Mouse (Mus musculus) midbrain, embryonic 15.5 days (tissue): Measurements from ENCODE around the gene Fanci. TPM values are rescaled to one million over a fixed set of nuclear protein-coding genes. Genes with fewer than 3 reads are reported as not detected.
A peak's percentile ranks its signal among the peaks of the same experiment; 100 is the strongest.

Experiments used
- ATAC-seq: fragments of 200-750 bp; cut with Nextera tagmentation; replicated peaks from 2 replicates; pipeline ENCODE4 v1.8.0; 2017; ENCODE audit warnings: moderate TSS enrichment
- H3K27ac ChIP-seq: fragments of 300-500 bp; sonication (generic); 2 replicates; pipeline ENCODE4 v1.5.1; 2015; ENCODE audit warnings: mild to moderate bottlenecking, inconsistent platforms
- H3K27me3 ChIP-seq: fragments of 300-500 bp; sonication (generic); replicated peaks from 2 replicates; pipeline ENCODE4 v1.6.1; 2015; ENCODE audit warnings: inconsistent platforms
- H3K36me3 ChIP-seq: fragments of 300-500 bp; sonication (generic); replicated peaks from 2 replicates; pipeline ENCODE4 v1.6.1; 2015; ENCODE audit warnings: inconsistent platforms
- H3K4me1 ChIP-seq: fragments of 300-500 bp; sonication (generic); 2 replicates; pipeline ENCODE4 v1.6.1; 2015; ENCODE audit warnings: inconsistent platforms
- H3K4me2 ChIP-seq: fragments of 300-500 bp; sonication (generic); 2 replicates; pipeline ENCODE4 v1.6.1; 2015; ENCODE audit warnings: inconsistent platforms, mild to moderate bottlenecking, moderate library complexity
- H3K4me3 ChIP-seq: fragments of 300-500 bp; sonication (generic); 2 replicates; pipeline ENCODE4 v1.5.1; 2015; ENCODE audit warnings: mild to moderate bottlenecking, inconsistent platforms
- H3K9ac ChIP-seq: fragments of 300-500 bp; sonication (generic); 2 replicates; pipeline ENCODE4 v1.6.1; 2015; ENCODE audit warnings: mild to moderate bottlenecking, inconsistent platforms
- H3K9me3 ChIP-seq: fragments of 300-500 bp; sonication (generic); 2 replicates; pipeline ENCODE4 v1.6.1; 2016; ENCODE audit warnings: inconsistent platforms
- WGBS: fragments of 180-500 bp; shearing (Covaris S2); methylation state at CpG from one replicate; pipeline ENCODE4 v1.1.7; 2015; ENCODE audit warnings: mixed read lengths; 5-methylcytosine and 5-hydroxymethylcytosine counted together
- polyA plus RNA-seq: library from polyadenylated mRNA; unstranded; fragments of >200 nt; fragmentation: Nextera tagmentation; extraction: Ambion mirVana; gene quantifications from 2 replicates; pipeline ENCODE4 v1.2.1, GENCODE M21; 2015

Gene Fanci
- polyA plus RNA-seq, 1 experiment from 2014 or later: 2.1 TPM

DNA sequence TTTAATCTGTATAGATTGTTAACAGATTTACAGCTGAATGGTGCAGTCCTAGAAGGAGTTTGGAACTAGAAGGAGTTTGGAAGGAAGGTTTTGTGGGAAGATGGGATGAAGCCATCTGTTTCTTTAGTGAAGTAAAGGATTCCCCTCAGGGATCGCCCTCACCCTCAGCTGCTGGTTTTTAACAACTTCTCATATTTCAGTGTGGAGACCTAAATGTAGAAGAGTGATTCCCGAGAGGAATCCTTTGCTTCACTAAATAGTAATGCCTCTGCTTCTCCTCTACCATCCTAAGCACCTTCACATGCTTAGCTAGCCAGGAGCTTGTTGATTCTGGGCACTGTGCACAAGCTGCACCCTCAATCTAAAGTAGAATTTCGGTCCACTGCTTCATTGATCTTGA is 258 bp upstream of the Fanci start:
- 8% methylated on average over 3 of the region's 3 CpGs for WGBS
- Histone ChIP-seq H3K27ac (peak overlapping the region; percentile 90), H3K4me3 (peak overlapping the region; percentile 65), H3K9ac (peak overlapping the region; percentile 75), H3K27me3 (no peaks in the 10 kb centered on the region), H3K36me3 (no peaks in the 10 kb centered on the region), H3K9me3 (no peaks in the 10 kb centered on the region), H3K4me1 (peaks cover 11% of the 10 kb centered on the region), H3K4me2 (peak overlapping the region; percentile 98)
- peak; percentile 25; the same call in 1 of the 2 replicates for ATAC-seq

GRCm38 (mm10) chr7:79392860-79393513 is 1.3 kb downstream of the Fanci start:
- H3K4me1 ChIP-seq: peaks cover 11% of the 10 kb centered on the region
- no peaks in the 10 kb centered on the region for H3K36me3 ChIP-seq
- 67% methylated on average over 9 of the region's 9 CpGs for WGBS
- no peaks in the 10 kb centered on the region for H3K27me3 ChIP-seq
- H3K4me3 ChIP-seq: peak overlapping the region; percentile 65
- no peak overlapping the region for H3K27ac ChIP-seq
- H3K9ac ChIP-seq: no peak overlapping the region
- no peaks in the 10 kb centered on the region for H3K9me3 ChIP-seq
- H3K4me2 ChIP-seq: peak overlapping the region; percentile 98
- peak; percentile 41; the same call in 1 of the 2 replicates for ATAC-seq

DNA sequence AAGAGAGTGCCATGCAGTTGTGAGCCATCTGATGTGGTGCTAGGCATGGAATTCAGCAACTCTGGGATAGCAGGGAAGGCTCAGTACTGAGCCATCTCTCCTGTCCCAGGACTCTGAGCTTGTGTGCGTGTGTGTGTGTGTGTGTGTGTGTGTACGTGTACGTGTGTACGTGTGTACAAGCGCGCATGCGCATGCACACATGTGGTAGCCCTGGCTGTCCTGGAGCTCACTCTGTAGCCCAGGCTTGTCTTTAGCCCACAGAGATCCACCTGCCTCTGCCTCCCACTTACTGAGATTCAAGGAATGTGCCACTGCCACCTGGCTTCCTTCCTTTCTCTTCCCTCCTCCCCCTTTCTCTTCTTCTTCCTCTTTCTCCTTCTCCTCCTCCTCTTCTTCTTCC is 2.2 kb downstream of the Fanci start:
- WGBS: 97% methylated on average over 7 of the region's 7 CpGs
- Histone ChIP-seq H3K27ac (no peak overlapping the region), H3K9ac (no peak overlapping the region), H3K4me1 (peaks cover 11% of the 10 kb centered on the region), H3K4me3 (no peak overlapping the region), H3K4me2 (no peak overlapping the region), H3K27me3 (no peaks in the 10 kb centered on the region), H3K36me3 (no peaks in the 10 kb centered on the region), H3K9me3 (no peaks in the 10 kb centered on the region)
- no peak for ATAC-seq

- H3K4me3 ChIP-seq: no peak overlapping the region
- no peaks in the 10 kb centered on the region for H3K27me3 ChIP-seq
- H3K4me2 ChIP-seq: no peak overlapping the region
- ATAC-seq: no peak
- no peaks in the 10 kb centered on the region for H3K9me3 ChIP-seq
- WGBS: 72% methylated on average over 7 of the region's 7 CpGs
- no peaks in the 10 kb centered on the region for H3K36me3 ChIP-seq
- peaks cover 11% of the 10 kb centered on the region for H3K4me1 ChIP-seq
- H3K27ac ChIP-seq: no peak overlapping the region
- H3K9ac ChIP-seq: no peak overlapping the region
Measured at GRCm38 (mm10) chr7:79394666-79395065, 2.9 kb downstream of the Fanci start.

DNA sequence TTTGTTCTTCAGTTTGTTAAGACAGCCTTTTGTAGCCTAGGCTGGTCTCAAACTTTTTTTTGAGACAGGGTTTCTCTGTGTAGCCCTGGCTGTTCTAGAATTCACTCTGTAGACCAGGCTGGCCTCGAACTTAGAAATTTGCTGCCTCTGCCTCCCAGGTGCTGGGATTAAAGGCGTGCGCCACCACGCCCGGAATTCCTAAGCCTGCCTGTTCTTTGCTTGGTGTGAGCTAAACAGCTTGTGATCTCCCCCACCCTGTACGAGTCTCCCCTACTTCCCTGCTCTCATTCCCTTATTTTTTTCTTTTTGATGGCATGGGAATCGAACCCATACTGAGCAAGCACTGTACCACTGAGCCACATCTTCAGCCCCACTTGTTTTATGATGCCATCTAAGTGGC is 3.5 kb downstream of the Fanci start:
- Histone ChIP-seq H3K27me3 (no peaks in the 10 kb centered on the region), H3K36me3 (no peaks in the 10 kb centered on the region), H3K9me3 (no peaks in the 10 kb centered on the region), H3K4me1 (peaks cover 11% of the 10 kb centered on the region), H3K9ac (no peak overlapping the region), H3K4me2 (no peak overlapping the region), H3K4me3 (no peak overlapping the region), H3K27ac (no peak overlapping the region)
- ATAC-seq: no peak
- 91% methylated on average over 7 of the region's 7 CpGs for WGBS

DNA sequence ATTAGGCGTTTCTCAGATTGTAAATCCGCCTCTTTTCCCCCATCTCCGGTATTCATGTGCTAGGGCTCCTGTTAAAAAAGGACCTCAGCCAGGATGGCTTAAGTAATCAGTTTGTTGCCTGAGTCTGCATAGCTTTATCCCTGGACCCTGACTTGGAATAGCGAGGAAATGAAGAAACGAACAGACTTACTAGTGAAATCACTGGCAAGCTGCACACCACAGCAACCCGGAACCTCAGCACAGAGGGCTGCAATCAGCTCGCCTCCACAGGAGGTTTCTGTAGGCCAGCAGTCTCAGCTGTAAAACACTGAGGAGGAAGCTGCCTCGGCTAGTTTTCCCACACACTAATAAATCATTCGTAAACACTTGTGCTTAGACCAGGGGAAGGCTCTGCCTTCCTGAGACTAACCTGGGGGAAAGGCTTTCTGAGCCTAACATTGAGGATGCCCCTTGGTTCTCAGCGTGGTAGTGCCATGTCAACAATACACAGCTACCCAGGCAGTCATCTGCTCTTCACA is 5.8 kb downstream of the Fanci start:
- H3K4me2 ChIP-seq: no peak overlapping the region
- H3K36me3 ChIP-seq: no peaks in the 10 kb centered on the region
- 88% methylated on average over 10 of the region's 10 CpGs for WGBS
- no peaks in the 10 kb centered on the region for H3K9me3 ChIP-seq
- no peak overlapping the region for H3K4me3 ChIP-seq
- no peak overlapping the region for H3K27ac ChIP-seq
- no peak overlapping the region for H3K9ac ChIP-seq
- H3K4me1 ChIP-seq: peaks cover 4% of the 10 kb centered on the region
- ATAC-seq: no peak
- H3K27me3 ChIP-seq: no peaks in the 10 kb centered on the region

GRCm38 (mm10) chr7:79398426-79398825 is 6.7 kb downstream of the Fanci start:
- Histone ChIP-seq H3K4me3 (no peak overlapping the region), H3K9me3 (no peaks in the 10 kb centered on the region), H3K27ac (no peak overlapping the region), H3K27me3 (no peaks in the 10 kb centered on the region), H3K36me3 (no peaks in the 10 kb centered on the region), H3K4me2 (no peak overlapping the region), H3K4me1 (no peaks in the 10 kb centered on the region), H3K9ac (no peak overlapping the region)
- ATAC-seq: no peak
- WGBS: 87% methylated on average over 8 of the region's 8 CpGs

GRCm38 (mm10) chr7:79398971-79399370 is 7.2 kb downstream of the Fanci start:
- Histone ChIP-seq H3K9me3 (no peaks in the 10 kb centered on the region), H3K9ac (no peak overlapping the region), H3K27ac (no peak overlapping the region), H3K27me3 (no peaks in the 10 kb centered on the region), H3K4me2 (no peak overlapping the region), H3K4me3 (no peak overlapping the region), H3K36me3 (no peaks in the 10 kb centered on the region), H3K4me1 (no peaks in the 10 kb centered on the region)
- 72% methylated on average over 12 of the region's 12 CpGs for WGBS
- no peak for ATAC-seq

- no peak for ATAC-seq
- no peak overlapping the region for H3K4me2 ChIP-seq
- no peaks in the 10 kb centered on the region for H3K4me1 ChIP-seq
- no peak overlapping the region for H3K9ac ChIP-seq
- 88% methylated on average over 3 of the region's 3 CpGs for WGBS
- H3K27ac ChIP-seq: no peak overlapping the region
- H3K36me3 ChIP-seq: no peaks in the 10 kb centered on the region
- no peaks in the 10 kb centered on the region for H3K27me3 ChIP-seq
- H3K9me3 ChIP-seq: no peaks in the 10 kb centered on the region
- H3K4me3 ChIP-seq: no peak overlapping the region
Measured at GRCm38 (mm10) chr7:79400296-79400695, 8.6 kb downstream of the Fanci start.

GRCm38 (mm10) chr7:79414449-79415375 is 23.0 kb downstream of the Fanci start:
- ATAC-seq: no peak
- H3K36me3 ChIP-seq: no peaks in the 10 kb centered on the region
- no peak overlapping the region for H3K9ac ChIP-seq
- H3K9me3 ChIP-seq: no peaks in the 10 kb centered on the region
- H3K27ac ChIP-seq: no peak overlapping the region
- H3K4me3 ChIP-seq: no peak overlapping the region
- H3K4me2 ChIP-seq: no peak overlapping the region
- no peaks in the 10 kb centered on the region for H3K4me1 ChIP-seq
- no peaks in the 10 kb centered on the region for H3K27me3 ChIP-seq
- WGBS: 79% methylated on average over 18 of the region's 18 CpGs

GRCm38 (mm10) chr7:79419950-79420349 is 28.2 kb downstream of the Fanci start:
- H3K4me1 ChIP-seq: no peaks in the 10 kb centered on the region
- no peak overlapping the region for H3K27ac ChIP-seq
- no peak overlapping the region for H3K4me2 ChIP-seq
- no peaks in the 10 kb centered on the region for H3K9me3 ChIP-seq
- no peak overlapping the region for H3K4me3 ChIP-seq
- H3K36me3 ChIP-seq: no peaks in the 10 kb centered on the region
- 89% methylated on average over 7 of the region's 7 CpGs for WGBS
- H3K27me3 ChIP-seq: no peaks in the 10 kb centered on the region
- ATAC-seq: no peak
- H3K9ac ChIP-seq: no peak overlapping the region

- H3K4me3 ChIP-seq: no peak overlapping the region
- no peaks in the 10 kb centered on the region for H3K4me1 ChIP-seq
- H3K27me3 ChIP-seq: no peaks in the 10 kb centered on the region
- H3K36me3 ChIP-seq: no peaks in the 10 kb centered on the region
- no peak for ATAC-seq
- H3K4me2 ChIP-seq: no peak overlapping the region
- no peak overlapping the region for H3K27ac ChIP-seq
- 93% methylated on average over 10 of the region's 10 CpGs for WGBS
- no peaks in the 10 kb centered on the region for H3K9me3 ChIP-seq
- H3K9ac ChIP-seq: no peak overlapping the region
Measured at GRCm38 (mm10) chr7:79422876-79423275, 31.1 kb downstream of the Fanci start.
